Mouse (Mus musculus): Measurements from ENCODE around the gene Strada.
A peak's percentile ranks its signal among the peaks of the same experiment; 100 is the strongest.
"Not testable (repeated sequence)": the region's sequence is repeated elsewhere in the genome, so short reads cannot be mapped to it uniquely, and the experiment has no call there.

Gene Strada

DNA sequence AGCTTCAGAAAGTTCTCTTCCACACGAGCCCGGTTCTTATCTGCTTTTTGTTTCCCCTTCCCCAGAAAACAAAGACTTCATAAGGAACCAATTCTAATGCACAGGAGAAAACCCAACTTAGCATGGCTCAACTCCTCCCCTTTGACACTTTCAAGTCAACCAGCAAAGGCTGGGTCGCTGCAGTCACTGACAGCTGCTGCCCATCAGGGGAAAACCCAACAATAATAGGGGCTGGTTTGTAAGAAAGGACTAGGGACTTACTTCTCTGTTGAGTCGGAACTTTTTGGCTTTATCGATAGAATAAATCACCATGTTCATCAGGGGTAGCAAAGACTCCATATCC is at the start of gene Strada:
Strada (minus strand) TSS at position 46 of the 343 bp plus-strand sequence.
- no peak for DNase-seq (ENCODE audit: low spot score in 2 of 2)

- DNase-seq (ENCODE audit: low spot score in 2 of 2), result no peak
Measured at GRCm38 (mm10) chr11:106249326-106249725, 47.4 kb upstream of the Strada start.

DNA sequence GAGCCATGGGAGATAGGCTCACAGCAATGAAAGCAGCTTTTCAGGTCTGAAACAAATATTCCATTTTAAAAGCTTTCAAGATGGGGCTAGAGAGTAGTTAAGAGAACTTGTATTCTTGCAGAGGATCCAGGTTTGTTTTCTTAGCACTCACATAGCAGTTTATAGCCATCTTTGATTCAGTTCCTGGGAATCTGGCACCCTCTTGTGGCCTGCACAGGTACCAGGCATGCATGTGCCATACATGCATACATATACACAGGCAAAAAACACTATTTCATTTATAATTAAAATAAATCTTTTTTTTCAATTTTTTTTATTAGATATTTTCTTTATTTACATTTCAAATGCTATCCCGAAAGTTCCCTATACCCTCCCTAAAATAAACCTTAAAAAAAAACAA is 44.9 kb upstream of the Strada start:
- DNase-seq (ENCODE audit: low spot score in 2 of 2), result no peak

- DNase-seq (ENCODE audit: low spot score in 2 of 2), result not testable (repeated sequence)
Measured at GRCm38 (mm10) chr11:106233978-106234377, 32.0 kb upstream of the Strada start.

DNA sequence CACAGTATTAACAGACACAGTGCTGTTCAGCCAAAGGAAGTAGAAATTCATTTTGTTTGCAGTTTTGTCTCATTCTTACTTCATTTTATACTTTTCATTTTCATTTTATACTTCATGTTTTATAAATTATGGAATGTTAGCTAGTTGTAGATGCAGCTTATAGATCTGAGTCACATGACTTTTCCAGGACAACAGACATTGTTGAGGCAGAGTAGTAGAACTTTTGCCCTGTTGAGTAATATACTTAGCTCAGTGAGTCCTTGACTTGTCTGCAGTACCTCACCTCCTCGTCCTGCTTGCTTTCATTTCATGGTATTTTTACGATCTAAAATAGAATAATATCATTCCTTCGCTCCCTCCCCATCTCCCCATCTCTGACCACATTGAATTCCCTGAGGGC is 18.6 kb upstream of the Strada start:
- no peak for DNase-seq (ENCODE audit: low spot score in 2 of 2)

DNA sequence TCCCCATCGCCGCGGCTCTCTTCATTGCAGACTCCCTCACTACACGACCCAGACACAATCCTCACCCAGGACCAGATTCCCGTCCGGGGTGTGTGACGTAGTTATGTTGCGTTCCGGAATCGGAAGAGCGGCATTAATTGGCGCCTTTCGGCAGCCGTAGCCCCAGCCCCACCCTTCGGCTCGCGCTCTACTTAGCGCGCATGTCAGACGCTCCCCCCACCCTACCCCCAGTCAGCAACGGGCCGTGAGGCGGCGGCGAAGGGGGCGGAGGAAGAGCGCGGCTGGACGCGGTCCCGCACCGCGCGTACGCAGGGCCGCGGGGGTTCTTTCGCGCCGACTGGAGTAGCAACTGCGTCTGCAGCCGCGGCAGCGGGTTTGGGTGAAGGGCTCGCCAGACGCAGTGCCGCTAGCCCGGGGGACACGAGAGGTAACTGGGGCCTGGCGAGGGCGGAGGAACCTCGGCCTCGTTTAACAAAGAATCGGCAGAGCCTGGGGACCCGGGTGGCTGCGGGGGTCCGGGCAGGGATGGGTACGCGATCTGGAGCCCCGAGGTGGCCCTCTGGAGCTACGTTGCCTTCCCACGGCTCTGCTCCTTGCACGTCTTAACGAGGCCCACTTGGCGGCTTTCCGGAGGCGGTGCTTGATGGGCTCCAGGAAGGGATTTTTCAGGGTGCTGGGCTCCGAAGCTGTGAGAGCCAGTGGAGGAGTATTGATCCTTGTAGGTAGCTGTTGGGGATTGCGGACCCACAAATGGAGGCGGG is 14.9 kb upstream of the Strada start, which contains the start of gene Ddx42:
Ddx42 (plus strand) TSS at position 197 of the 761 bp plus-strand sequence.
- peak; percentile 91 to 93 for DNase-seq (ENCODE audit: low spot score in 2 of 2)

DNA sequence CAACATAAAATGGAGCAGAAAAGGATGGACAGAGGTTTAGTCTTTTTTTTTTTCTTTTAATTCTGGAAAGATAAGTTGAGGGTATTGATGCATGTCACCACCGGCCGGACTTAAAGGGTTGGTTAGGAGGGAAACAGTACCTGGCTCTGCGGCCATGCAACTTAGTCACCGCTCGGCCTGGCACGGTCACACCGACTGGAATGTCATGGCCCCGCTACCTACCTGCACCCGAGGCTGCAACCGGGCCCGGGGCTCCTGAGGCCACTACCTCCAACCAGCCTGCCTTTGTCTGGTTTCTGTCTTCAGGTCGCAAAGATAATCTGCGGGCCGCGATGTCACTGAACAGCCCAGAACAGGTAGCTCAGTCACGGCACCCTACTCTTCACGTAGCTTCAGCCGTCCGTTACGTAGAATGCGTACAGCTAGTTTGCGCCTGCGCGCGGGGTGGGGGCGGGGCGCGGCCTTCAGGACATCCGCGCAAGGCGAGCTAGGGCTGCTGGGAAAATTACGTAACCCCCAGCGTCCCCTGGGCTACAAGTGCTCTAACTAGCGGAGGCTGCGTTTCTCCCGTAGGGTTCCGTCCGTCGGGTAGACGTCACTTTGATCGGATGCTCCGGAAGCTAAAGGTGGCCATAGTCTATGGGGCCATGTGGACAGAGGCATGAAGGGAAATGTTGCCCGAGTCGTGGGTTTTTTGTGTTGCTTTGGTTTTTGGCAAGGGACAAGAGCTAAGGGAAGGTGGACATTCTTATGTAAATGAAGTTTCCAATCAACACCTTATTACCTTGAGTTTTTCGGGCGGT is 14.2 kb upstream of the Strada start, which contains the start of gene Ccdc47:
Ccdc47 (minus strand) TSS at position 418 of the 803 bp plus-strand sequence.
- peak; percentile 95 to 97 for DNase-seq (ENCODE audit: low spot score in 2 of 2)

GRCm38 (mm10) chr11:106215450-106215859 is 13.5 kb upstream of the Strada start:
- no peak for DNase-seq (ENCODE audit: low spot score in 2 of 2)

DNA sequence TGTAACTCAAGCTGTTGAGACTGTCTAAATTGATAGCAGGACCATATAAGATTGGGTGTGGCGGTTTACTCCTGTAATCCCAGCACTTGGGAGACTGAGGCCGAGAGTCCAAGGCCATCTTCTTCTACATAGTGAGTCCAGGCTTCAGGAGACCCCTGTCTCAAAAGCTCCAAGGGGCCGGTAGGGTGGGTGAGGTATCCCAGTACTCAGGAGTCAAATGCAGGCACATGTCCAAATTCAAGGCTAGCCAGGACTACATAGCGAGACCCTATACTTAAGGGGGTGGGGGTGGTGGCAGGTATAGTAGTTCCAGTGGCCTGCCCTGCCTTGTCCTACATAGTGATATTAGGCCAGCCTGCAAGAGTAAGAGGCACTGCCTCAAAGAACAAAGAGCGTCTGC is 12.9 kb upstream of the Strada start:
- no peak for DNase-seq (ENCODE audit: low spot score in 2 of 2)

DNA sequence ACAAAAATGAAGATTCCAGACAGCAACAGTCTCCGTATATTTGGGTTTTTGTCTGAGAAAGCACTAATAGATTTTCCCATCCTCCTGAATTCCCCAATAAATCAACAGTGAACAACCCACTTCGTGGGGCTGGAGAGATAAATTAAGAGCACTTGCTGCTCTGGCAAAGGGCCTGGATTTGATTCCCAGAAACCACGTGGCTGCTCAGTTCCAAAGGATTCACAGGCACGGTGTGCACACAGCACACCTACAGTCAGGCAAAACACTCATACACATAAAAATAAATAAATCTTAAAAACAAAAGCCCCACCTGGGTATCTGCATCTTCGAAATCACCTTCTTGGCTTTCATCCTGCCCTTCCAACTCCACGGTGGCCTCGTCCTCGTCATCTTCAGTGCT is 10.8 kb upstream of the Strada start:
- no peak for DNase-seq (ENCODE audit: low spot score in 2 of 2)

DNA sequence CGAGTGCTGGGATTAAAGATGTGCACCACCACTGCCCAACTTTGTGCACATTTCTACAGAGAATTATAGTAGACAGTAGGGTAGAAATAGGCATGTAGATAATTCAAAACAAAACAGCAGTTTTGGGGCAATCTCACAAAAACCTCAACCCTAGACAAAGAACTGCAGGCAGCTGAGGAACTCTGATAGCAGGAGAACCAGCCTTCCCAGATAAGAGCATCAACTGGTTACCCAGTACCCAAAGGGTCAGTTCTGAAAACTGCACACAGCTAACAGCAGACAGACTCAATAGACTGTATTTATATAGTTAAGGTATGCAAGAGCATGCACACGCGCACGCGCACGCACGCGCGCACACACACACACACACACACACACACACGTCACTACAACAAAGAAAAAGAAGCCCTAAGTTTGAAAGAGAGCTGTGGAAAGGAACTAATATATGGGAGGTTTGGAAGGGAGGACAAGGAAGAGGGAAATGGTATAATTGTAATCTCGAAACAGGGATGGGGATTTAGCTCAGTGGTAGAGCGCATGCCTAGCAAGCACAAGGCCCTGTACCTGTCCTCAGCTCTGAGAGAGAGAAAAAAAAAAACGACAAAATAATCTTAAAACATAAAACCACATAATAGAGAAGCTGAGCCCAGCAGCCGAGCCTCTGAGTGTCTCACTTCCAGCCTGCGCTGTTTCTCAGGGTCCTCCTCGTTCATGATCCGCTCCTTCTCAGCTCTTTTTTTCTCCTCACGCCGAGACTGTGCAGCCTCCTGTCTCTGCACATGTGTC is 438 bp downstream of the Strada start:
- no peak for DNase-seq (ENCODE audit: low spot score in 2 of 2)

GRCm38 (mm10) chr11:106200756-106201155 is 1.2 kb downstream of the Strada start:
- no peak for DNase-seq (ENCODE audit: low spot score in 2 of 2)

DNA sequence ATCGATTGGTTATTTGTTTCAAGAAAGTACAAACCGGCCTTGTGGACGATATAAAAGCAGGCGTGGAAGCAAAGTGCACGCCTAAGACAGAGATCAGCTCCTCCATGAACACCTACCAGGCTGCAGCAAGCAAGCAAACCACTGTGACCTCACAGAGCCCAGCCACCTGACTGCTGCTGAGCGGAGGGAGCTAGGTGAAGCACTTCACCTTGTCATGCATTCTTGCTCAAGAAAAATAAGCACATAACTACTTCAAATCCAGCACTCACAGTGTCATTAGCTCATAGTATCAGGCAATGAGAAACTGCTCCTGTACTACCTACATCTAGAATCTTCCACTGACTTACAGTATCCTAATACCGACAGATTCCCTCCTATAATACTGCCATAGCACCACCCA is 2.0 kb downstream of the Strada start:
- not testable (repeated sequence) for DNase-seq (ENCODE audit: low spot score in 2 of 2)

- no peak for DNase-seq (ENCODE audit: low spot score in 2 of 2)
Measured at GRCm38 (mm10) chr11:106198277-106198676, 3.7 kb downstream of the Strada start.

GRCm38 (mm10) chr11:106195341-106195740 is 6.6 kb downstream of the Strada start:
- DNase-seq (ENCODE audit: low spot score in 2 of 2), result no peak

- no peak for DNase-seq (ENCODE audit: low spot score in 2 of 2)
Measured at GRCm38 (mm10) chr11:106194891-106195290, 7.1 kb downstream of the Strada start.

GRCm38 (mm10) chr11:106194155-106194541 is 7.8 kb downstream of the Strada start:
- DNase-seq (ENCODE audit: low spot score in 2 of 2), result no peak

- DNase-seq (ENCODE audit: low spot score in 2 of 2), result peak; percentile 94 to 98
Measured at GRCm38 (mm10) chr11:106193371-106194154, 8.4 kb downstream of the Strada start.

GRCm38 (mm10) chr11:106192657-106193370 is 9.2 kb downstream of the Strada start:
- DNase-seq (ENCODE audit: low spot score in 2 of 2), result no peak

GRCm38 (mm10) chr11:106192241-106192640 is 9.7 kb downstream of the Strada start:
- DNase-seq (ENCODE audit: low spot score in 2 of 2), result no peak

GRCm38 (mm10) chr11:106191716-106192115 is 10.3 kb downstream of the Strada start:
- DNase-seq (ENCODE audit: low spot score in 2 of 2), result no peak
